Mouse (Mus musculus): ENCODE data around the gene Uox. TPM values are rescaled to one million over a fixed set of nuclear protein-coding genes. Genes with fewer than 3 reads are reported as not detected.

Gene Uox
- total RNA-seq, 2 experiments from 2014 or later = 0.46 TPM; not detected in 1

- intact Hi-C loops (cut with DNase I) = no loop called here
- no peak for DNase-seq
Measured at GRCm38 (mm10) chr3:146617946-146618345, 47.7 kb downstream of the Uox start.

GRCm38 (mm10) chr3:146618357-146618756 lies 48.1 kb downstream of the Uox start:
- intact Hi-C loops (cut with DNase I) = no loop called here
- DNase-seq = no peak

- no peak for DNase-seq
- intact Hi-C loops (cut with DNase I) = no loop called here
Measured at GRCm38 (mm10) chr3:146620101-146620500, 49.9 kb downstream of the Uox start.

- DNase-seq = no peak
- intact Hi-C loops (cut with DNase I) = no loop called here
Measured at GRCm38 (mm10) chr3:146620555-146621249, 50.5 kb downstream of the Uox start.

- DNase-seq = no peak
- intact Hi-C loops (cut with DNase I) = no loop called here
Measured at GRCm38 (mm10) chr3:146621966-146622365, 51.7 kb downstream of the Uox start.

- DNase-seq = no peak
- intact Hi-C loops (cut with DNase I) = no loop called here
Measured at GRCm38 (mm10) chr3:146625766-146626165, 55.5 kb downstream of the Uox start.

- DNase-seq = no peak
- intact Hi-C loops (cut with DNase I) = no loop called here
Measured at GRCm38 (mm10) chr3:146628227-146628982, 58.2 kb downstream of the Uox start.

GRCm38 (mm10) chr3:146632506-146632905 lies 62.3 kb downstream of the Uox start:
- intact Hi-C loops (cut with DNase I) = no loop called here
- no peak for DNase-seq

- DNase-seq = no peak
- intact Hi-C loops (cut with DNase I) = no loop called here
Measured at GRCm38 (mm10) chr3:146641818-146642427, 71.7 kb downstream of the Uox start.

- intact Hi-C loops (cut with DNase I) = no loop called here
- no peak for DNase-seq
Measured at GRCm38 (mm10) chr3:146649311-146649894, 79.2 kb downstream of the Uox start.

GRCm38 (mm10) chr3:146650716-146651115 lies 80.5 kb downstream of the Uox start:
- no peak for DNase-seq
- intact Hi-C loops (cut with DNase I) = no loop called here

GRCm38 (mm10) chr3:146651217-146651616 lies 81.0 kb downstream of the Uox start, which contains the start of gene 4930503B20Rik:
TSS of gene 4930503B20Rik (minus strand) at chr3:146651317.
- intact Hi-C loops (cut with DNase I) = no loop called here

GRCm38 (mm10) chr3:146652431-146652830 lies 82.2 kb downstream of the Uox start:
- intact Hi-C loops (cut with DNase I) = no loop called here
- DNase-seq = no peak

More at GRCm38 (mm10) chr3:146651217-146651616, 81.0 kb downstream of the Uox start, which contains the start of gene 4930503B20Rik:
- no peak for DNase-seq

GRCm38 (mm10) chr3:146653692-146654091 lies 83.5 kb downstream of the Uox start:
- intact Hi-C loops (cut with DNase I) = no loop called here
- no peak for DNase-seq

- no peak for DNase-seq
- intact Hi-C loops (cut with DNase I) = no loop called here
Measured at GRCm38 (mm10) chr3:146655111-146655577, 84.9 kb downstream of the Uox start.

- intact Hi-C loops (cut with DNase I) = no loop called here
- no peak for DNase-seq
Measured at GRCm38 (mm10) chr3:146657433-146657832, 87.2 kb downstream of the Uox start.

- DNase-seq = no peak
- intact Hi-C loops (cut with DNase I) = no loop called here
Measured at GRCm38 (mm10) chr3:146658061-146658639, 87.9 kb downstream of the Uox start.

GRCm38 (mm10) chr3:146659321-146659720 lies 89.1 kb downstream of the Uox start:
- intact Hi-C loops (cut with DNase I) = no loop called here
- DNase-seq = no peak

GRCm38 (mm10) chr3:146661001-146661400 lies 90.8 kb downstream of the Uox start:
- intact Hi-C loops (cut with DNase I) = no loop called here

GRCm38 (mm10) chr3:146661907-146662306 lies 91.7 kb downstream of the Uox start:
- intact Hi-C loops (cut with DNase I) = no loop called here
- no peak for DNase-seq

More at GRCm38 (mm10) chr3:146661001-146661400, 90.8 kb downstream of the Uox start:
- no peak for DNase-seq
